Mouse (Mus musculus): ENCODE measurements around the gene Apol7a. TPM values are rescaled to one million over a fixed set of nuclear protein-coding genes. Genes with fewer than 3 reads are reported as not detected.

The Apol7a gene
- polyA plus RNA-seq, 1 experiment from 2014 or later = 0.29 TPM

DNA sequence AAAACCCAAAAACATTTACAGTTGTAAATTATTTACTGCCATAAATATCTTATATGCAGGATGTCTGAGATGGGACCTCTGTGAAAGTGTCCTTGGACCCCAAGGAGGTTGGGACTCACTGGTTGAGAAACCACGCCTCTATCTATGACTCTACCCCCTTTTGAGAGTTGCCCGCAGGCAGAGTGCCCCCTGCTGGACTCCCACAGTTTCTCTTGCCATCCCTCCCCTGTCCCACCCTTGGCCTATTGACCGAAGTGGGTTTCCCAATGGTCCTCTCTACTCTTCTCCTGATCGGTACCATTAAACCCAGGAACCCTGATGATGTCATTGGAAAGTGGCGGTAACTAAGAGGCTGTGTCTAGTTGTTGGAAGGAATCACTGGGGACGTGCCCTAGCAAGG is 56.9 kb downstream of the Apol7a start:
- ATAC-seq (ENCODE audit: low read depth) = no peak
- peaks cover 43% of the 10 kb centered on the region for H3K4me1 ChIP-seq (replicated peaks)
- H3K4me3 ChIP-seq = no peak overlapping the region
- no peak overlapping the region for H3K27ac ChIP-seq (replicated peaks)
- no peaks in the 10 kb centered on the region for H3K9me3 ChIP-seq
- H3K9ac ChIP-seq = no peak overlapping the region
- no peaks in the 10 kb centered on the region for H3K27me3 ChIP-seq
- 89% methylated on average over 6 of the region's 6 CpGs for WGBS
- no peaks in the 10 kb centered on the region for H3K36me3 ChIP-seq
- no peak overlapping the region for H3K4me2 ChIP-seq

DNA sequence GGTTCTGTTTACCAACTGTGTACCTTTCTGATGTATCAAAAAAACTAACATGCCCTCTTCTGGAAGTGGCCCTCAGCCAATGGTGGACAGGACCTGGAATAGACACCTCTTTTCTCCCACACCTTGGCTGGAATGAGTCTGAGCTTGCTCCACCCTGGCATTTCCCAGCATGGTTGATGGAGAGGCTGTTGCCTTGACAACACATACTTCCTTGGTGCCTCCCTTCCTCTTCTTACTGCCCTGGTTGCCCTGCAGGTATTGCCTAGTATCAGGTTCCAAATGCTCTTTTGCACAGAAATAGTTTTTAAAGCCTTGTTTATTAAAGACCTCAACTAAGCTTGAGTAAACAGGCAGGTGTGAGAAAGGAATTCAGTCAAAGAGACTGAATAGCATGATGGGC is 58.3 kb downstream of the Apol7a start:
- H3K4me3 ChIP-seq = no peak overlapping the region
- no peak for ATAC-seq (ENCODE audit: low read depth)
- no peak overlapping the region; the same call in 1 of the 2 replicates for H3K27ac ChIP-seq (replicated peaks)
- H3K9ac ChIP-seq = no peak overlapping the region
- H3K9me3 ChIP-seq = no peaks in the 10 kb centered on the region
- no peak overlapping the region for H3K4me2 ChIP-seq
- H3K36me3 ChIP-seq = no peaks in the 10 kb centered on the region
- H3K4me1 ChIP-seq (replicated peaks) = peaks cover 57% of the 10 kb centered on the region
- H3K27me3 ChIP-seq = no peaks in the 10 kb centered on the region

DNA sequence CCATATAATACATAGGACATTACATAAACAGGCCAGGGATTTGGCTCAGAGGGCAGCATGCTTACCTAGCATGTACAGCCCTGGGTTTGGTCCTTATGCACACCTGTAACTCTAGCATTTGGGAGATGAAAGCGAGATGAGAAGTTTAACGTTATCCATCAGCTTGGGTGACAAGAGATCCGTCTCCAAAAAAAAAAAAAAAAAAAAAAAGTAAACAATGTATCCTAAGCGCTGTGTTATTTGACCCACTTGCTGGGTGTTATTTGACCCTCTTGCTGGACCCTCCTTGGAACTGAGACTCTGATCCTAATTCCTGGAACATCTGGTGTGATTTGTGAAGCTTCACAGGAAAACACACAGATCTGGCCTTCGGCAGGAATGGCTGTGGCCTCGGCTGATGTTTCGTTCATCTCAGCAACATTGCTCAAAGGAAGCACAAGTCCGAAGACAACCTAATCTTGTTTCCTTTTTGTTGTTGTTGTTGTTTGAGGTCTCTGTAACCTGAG is 59.9 kb downstream of the Apol7a start:
- H3K9ac ChIP-seq = no peak overlapping the region
- H3K4me2 ChIP-seq = no peak overlapping the region
- no peaks in the 10 kb centered on the region for H3K9me3 ChIP-seq
- ATAC-seq (ENCODE audit: low read depth) = no peak
- H3K27me3 ChIP-seq = no peaks in the 10 kb centered on the region
- WGBS = 70% methylated on average over 8 of the region's 8 CpGs
- H3K4me1 ChIP-seq (replicated peaks) = peaks cover 46% of the 10 kb centered on the region
- no peak overlapping the region for H3K4me3 ChIP-seq
- H3K36me3 ChIP-seq = no peaks in the 10 kb centered on the region
- H3K27ac ChIP-seq (replicated peaks) = 0 out of 2 replicates have a peak overlapping the region, but pooled peaks have one; percentile 29

DNA sequence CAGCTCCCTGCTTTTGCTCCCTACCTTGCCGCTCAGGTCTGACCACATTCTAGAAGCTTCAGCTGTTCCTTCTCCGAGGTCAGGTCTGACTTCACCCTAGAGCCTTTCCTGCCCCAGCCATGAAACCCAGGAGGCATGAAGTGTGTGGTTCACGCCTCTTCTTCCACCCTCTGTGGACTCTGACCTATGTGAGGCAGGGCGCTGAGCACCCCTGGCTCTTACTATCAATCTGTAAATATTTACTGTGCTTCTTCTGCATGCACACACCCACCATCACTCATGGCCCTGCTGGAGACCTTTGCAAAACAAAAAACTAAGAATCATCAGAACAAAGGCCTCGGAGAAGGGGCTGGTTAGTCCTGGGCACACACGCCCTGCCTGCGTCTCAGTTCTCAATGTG is 60.5 kb downstream of the Apol7a start:
- Histone ChIP-seq H3K36me3 (no peaks in the 10 kb centered on the region), H3K9me3 (no peaks in the 10 kb centered on the region), H3K4me2 (no peak overlapping the region), H3K9ac (no peak overlapping the region), H3K27ac (replicated peaks) (peak overlapping the region; percentile 29; the same call in 1 of the 2 replicates), H3K4me1 (replicated peaks) (peaks cover 41% of the 10 kb centered on the region), H3K27me3 (no peaks in the 10 kb centered on the region), H3K4me3 (no peak overlapping the region)
- WGBS = 75% methylated on average over 7 of the region's 7 CpGs
- ATAC-seq (ENCODE audit: low read depth) = no peak

Other genes starting within 250 kb of the Apol7a start
- 136 and 156 TPM in 2 replicates for gene Rbfox2, start 92.1 kb downstream of the Apol7a start, polyA plus RNA-seq (2015; fragmentation: Nextera tagmentation; extraction: Ambion mirVana)
- 0.41 and 0.43 TPM in 2 replicates for gene Apol9a, start 12.0 kb upstream of the Apol7a start, polyA plus RNA-seq (2015; fragmentation: Nextera tagmentation; extraction: Ambion mirVana)
- not detected in 2 replicates for gene Apol7b, start 48.4 kb upstream of the Apol7a start, polyA plus RNA-seq (2015; fragmentation: Nextera tagmentation; extraction: Ambion mirVana)
- gene Apol10a, start 77.9 kb upstream of the Apol7a start, polyA plus RNA-seq (2015; fragmentation: Nextera tagmentation; extraction: Ambion mirVana) = not detected in 2 replicates
- not detected in 2 replicates for gene Apol11a, start 109.2 kb upstream of the Apol7a start, polyA plus RNA-seq (2015; fragmentation: Nextera tagmentation; extraction: Ambion mirVana)
- gene Apol7c, start 134.2 kb upstream of the Apol7a start, polyA plus RNA-seq (2015; fragmentation: Nextera tagmentation; extraction: Ambion mirVana) = not detected in 2 replicates
- gene 1700025B11Rik, start 162.8 kb upstream of the Apol7a start, polyA plus RNA-seq (2015; fragmentation: Nextera tagmentation; extraction: Ambion mirVana) = not detected in 2 replicates
- not detected in 2 replicates for gene Apol10b, start 197.0 kb upstream of the Apol7a start, polyA plus RNA-seq (2015; fragmentation: Nextera tagmentation; extraction: Ambion mirVana)
- gene Gm36245, start 200.1 kb upstream of the Apol7a start, polyA plus RNA-seq (2015; fragmentation: Nextera tagmentation; extraction: Ambion mirVana) = not detected in 2 replicates
- 0.08 TPM in 1 of 2 replicates, not detected in the other for gene Apol11b, start 244.2 kb upstream of the Apol7a start, polyA plus RNA-seq (2015; fragmentation: Nextera tagmentation; extraction: Ambion mirVana)

All from neural tube, embryonic 13.5 days (tissue).